Mouse (Mus musculus) heart, embryonic 13.5 days (tissue): Measurements from ENCODE around the gene AU041133. TPM values are rescaled to one million over a fixed set of nuclear protein-coding genes. Genes with fewer than 3 reads are reported as not detected.

Source experiments
- polyA plus RNA-seq: library from polyadenylated mRNA; unstranded; fragments of >200 nt; fragmentation: Nextera tagmentation; extraction: Ambion mirVana; gene quantifications from 2 replicates; pipeline ENCODE4 v1.2.1, GENCODE M21; 2015

Gene AU041133
- polyA plus RNA-seq, 1 experiment from 2014 or later, result 3.4 TPM

Other genes starting within 250 kb of the AU041133 start
- gene Zfp781, start 197.5 kb upstream of the AU041133 start, polyA plus RNA-seq, result 2.0 and 2.3 TPM in 2 replicates
- gene Zfp873, start 79.9 kb upstream of the AU041133 start, polyA plus RNA-seq, result 10.8 and 11.1 TPM in 2 replicates
- gene BC024063, start 44.7 kb upstream of the AU041133 start, polyA plus RNA-seq, result 2.4 and 3.4 TPM in 2 replicates
- gene Zfp938, start 113.3 kb downstream of the AU041133 start, polyA plus RNA-seq, result 10.4 and 12.2 TPM in 2 replicates
- not detected in 2 replicates for gene 4932415D10Rik, start 188.6 kb downstream of the AU041133 start, polyA plus RNA-seq
- gene Gm4924, start 226.2 kb downstream of the AU041133 start, polyA plus RNA-seq, result 7.7 and 8.4 TPM in 2 replicates